Mouse (Mus musculus): ENCODE results near the gene Vps50.
"Not testable (repeated sequence)": the region's sequence is repeated elsewhere in the genome, so short reads cannot be mapped to it uniquely, and the experiment has no call there.

The Vps50 gene

GRCm38 (mm10) chr6:3481705-3482104 lies 16.5 kb upstream of the Vps50 start:
- TF ChIP-seq POU5F1 (IDR thresholded peaks at IDR 0.05; ENCODE audit: borderline replicate concordance, low read length) (no peak), NANOG (IDR thresholded peaks at IDR 0.05; ENCODE audit: borderline replicate concordance, low read length) (no peak), CTCF (conservative IDR thresholded peaks at IDR 0.05; ENCODE audit: low read length) (no peak)
- Histone ChIP-seq H3K27me3 (ENCODE audit: insufficient read depth, low read length) (no peaks in the 10 kb centered on the region), H3K36me3 (ENCODE audit: insufficient read depth, low read length) (no peaks in the 10 kb centered on the region), H3K4me1 (replicated peaks; ENCODE audit: low read depth, low read length) (no peaks in the 10 kb centered on the region), H3K9me3 (ENCODE audit: low read length) (no peaks in the 10 kb centered on the region), H3K4me3 (replicated peaks; ENCODE audit: low read length) (no peak overlapping the region)

- H3K36me3 ChIP-seq (ENCODE audit: insufficient read depth, low read length): no peaks in the 10 kb centered on the region
These were observed 13.0 kb upstream of the Vps50 start for GRCm38 (mm10) chr6:3485133-3485532.

GRCm38 (mm10) chr6:3487355-3487754 lies 10.8 kb upstream of the Vps50 start:
- no peaks in the 10 kb centered on the region for H3K27me3 ChIP-seq (ENCODE audit: insufficient read depth, low read length)
- no peaks in the 10 kb centered on the region for H3K9me3 ChIP-seq (ENCODE audit: low read length)
- H3K4me1 ChIP-seq (replicated peaks; ENCODE audit: low read depth, low read length): no peaks in the 10 kb centered on the region
- no peaks in the 10 kb centered on the region for H3K36me3 ChIP-seq (ENCODE audit: insufficient read depth, low read length)
- TF ChIP-seq POU5F1 (IDR thresholded peaks at IDR 0.05; ENCODE audit: borderline replicate concordance, low read length): no peak
- no peak for TF ChIP-seq NANOG (IDR thresholded peaks at IDR 0.05; ENCODE audit: borderline replicate concordance, low read length)
- TF ChIP-seq CTCF (conservative IDR thresholded peaks at IDR 0.05; ENCODE audit: low read length): no peak
- no peak overlapping the region for H3K4me3 ChIP-seq (replicated peaks; ENCODE audit: low read length)

More at GRCm38 (mm10) chr6:3485133-3485532, 13.0 kb upstream of the Vps50 start:
- Histone ChIP-seq H3K4me3 (replicated peaks; ENCODE audit: low read length) (no peak overlapping the region), H3K4me1 (replicated peaks; ENCODE audit: low read depth, low read length) (no peaks in the 10 kb centered on the region), H3K27me3 (ENCODE audit: insufficient read depth, low read length) (no peaks in the 10 kb centered on the region), H3K9me3 (ENCODE audit: low read length) (no peaks in the 10 kb centered on the region)
- TF ChIP-seq CTCF (conservative IDR thresholded peaks at IDR 0.05; ENCODE audit: low read length) (no peak), NANOG (IDR thresholded peaks at IDR 0.05; ENCODE audit: borderline replicate concordance, low read length) (no peak), POU5F1 (IDR thresholded peaks at IDR 0.05; ENCODE audit: borderline replicate concordance, low read length) (no peak)

GRCm38 (mm10) chr6:3494285-3494684 lies 3.9 kb upstream of the Vps50 start:
- TF ChIP-seq CTCF (conservative IDR thresholded peaks at IDR 0.05; ENCODE audit: low read length) (no peak), POU5F1 (IDR thresholded peaks at IDR 0.05; ENCODE audit: borderline replicate concordance, low read length) (no peak), NANOG (IDR thresholded peaks at IDR 0.05; ENCODE audit: borderline replicate concordance, low read length) (no peak)
- H3K9me3 ChIP-seq (ENCODE audit: low read length): no peaks in the 10 kb centered on the region
- no peaks in the 10 kb centered on the region for H3K36me3 ChIP-seq (ENCODE audit: insufficient read depth, low read length)
- no peak overlapping the region for H3K4me3 ChIP-seq (replicated peaks; ENCODE audit: low read length)
- H3K4me1 ChIP-seq (replicated peaks; ENCODE audit: low read depth, low read length): peaks cover 10% of the 10 kb centered on the region
- no peaks in the 10 kb centered on the region for H3K27me3 ChIP-seq (ENCODE audit: insufficient read depth, low read length)

GRCm38 (mm10) chr6:3496210-3496609 lies 2.0 kb upstream of the Vps50 start:
- Histone ChIP-seq H3K36me3 (ENCODE audit: insufficient read depth, low read length) (no peaks in the 10 kb centered on the region), H3K9me3 (ENCODE audit: low read length) (no peaks in the 10 kb centered on the region), H3K4me1 (replicated peaks; ENCODE audit: low read depth, low read length) (peaks cover 22% of the 10 kb centered on the region), H3K27me3 (ENCODE audit: insufficient read depth, low read length) (no peaks in the 10 kb centered on the region), H3K4me3 (replicated peaks; ENCODE audit: low read length) (no peak overlapping the region)
- TF ChIP-seq POU5F1 (IDR thresholded peaks at IDR 0.05; ENCODE audit: borderline replicate concordance, low read length) (no peak), CTCF (conservative IDR thresholded peaks at IDR 0.05; ENCODE audit: low read length) (peak; percentile 71), NANOG (IDR thresholded peaks at IDR 0.05; ENCODE audit: borderline replicate concordance, low read length) (no peak)

- Histone ChIP-seq H3K4me3 (replicated peaks; ENCODE audit: low read length) (no peak overlapping the region), H3K4me1 (replicated peaks; ENCODE audit: low read depth, low read length) (peaks cover 22% of the 10 kb centered on the region), H3K36me3 (ENCODE audit: insufficient read depth, low read length) (peaks cover 2% of the 10 kb centered on the region), H3K9me3 (ENCODE audit: low read length) (no peaks in the 10 kb centered on the region), H3K27me3 (ENCODE audit: insufficient read depth, low read length) (no peaks in the 10 kb centered on the region)
- TF ChIP-seq CTCF (conservative IDR thresholded peaks at IDR 0.05; ENCODE audit: low read length) (no peak), POU5F1 (IDR thresholded peaks at IDR 0.05; ENCODE audit: borderline replicate concordance, low read length) (no peak), NANOG (IDR thresholded peaks at IDR 0.05; ENCODE audit: borderline replicate concordance, low read length) (no peak)
These were observed 2.1 kb downstream of the Vps50 start for GRCm38 (mm10) chr6:3500286-3500685.

- peaks cover 18% of the 10 kb centered on the region for H3K36me3 ChIP-seq (ENCODE audit: insufficient read depth, low read length)
- no peak overlapping the region for H3K4me3 ChIP-seq (replicated peaks; ENCODE audit: low read length)
- H3K4me1 ChIP-seq (replicated peaks; ENCODE audit: low read depth, low read length): peaks cover 3% of the 10 kb centered on the region; the same call in 1 of the 2 replicates
- H3K27me3 ChIP-seq (ENCODE audit: insufficient read depth, low read length): no peaks in the 10 kb centered on the region
- TF ChIP-seq NANOG (IDR thresholded peaks at IDR 0.05; ENCODE audit: borderline replicate concordance, low read length) (no peak), CTCF (conservative IDR thresholded peaks at IDR 0.05; ENCODE audit: low read length) (no peak), POU5F1 (IDR thresholded peaks at IDR 0.05; ENCODE audit: borderline replicate concordance, low read length) (no peak)
- no peaks in the 10 kb centered on the region for H3K9me3 ChIP-seq (ENCODE audit: low read length)
These were observed 7.1 kb downstream of the Vps50 start for GRCm38 (mm10) chr6:3505289-3505688.

- Histone ChIP-seq H3K4me1 (replicated peaks; ENCODE audit: low read depth, low read length) (peaks cover 12% of the 10 kb centered on the region), H3K27me3 (ENCODE audit: insufficient read depth, low read length) (no peaks in the 10 kb centered on the region), H3K36me3 (ENCODE audit: insufficient read depth, low read length) (peaks cover 18% of the 10 kb centered on the region), H3K4me3 (replicated peaks; ENCODE audit: low read length) (no peak overlapping the region), H3K9me3 (ENCODE audit: low read length) (no peaks in the 10 kb centered on the region)
- no peak for TF ChIP-seq CTCF (conservative IDR thresholded peaks at IDR 0.05; ENCODE audit: low read length)
- no peak for TF ChIP-seq POU5F1 (IDR thresholded peaks at IDR 0.05; ENCODE audit: borderline replicate concordance, low read length)
- TF ChIP-seq NANOG (IDR thresholded peaks at IDR 0.05; ENCODE audit: borderline replicate concordance, low read length): no peak
These were observed 8.9 kb downstream of the Vps50 start for GRCm38 (mm10) chr6:3507078-3507477.

- not testable (repeated sequence) for H3K4me3 ChIP-seq (replicated peaks; ENCODE audit: low read length); H3K9me3 ChIP-seq (ENCODE audit: low read length); H3K27me3 ChIP-seq (ENCODE audit: insufficient read depth, low read length)
- Histone ChIP-seq H3K4me1 (replicated peaks; ENCODE audit: low read depth, low read length) (peaks cover 20% of the 10 kb centered on the region), H3K36me3 (ENCODE audit: insufficient read depth, low read length) (peaks cover 18% of the 10 kb centered on the region)
These were observed 10.0 kb downstream of the Vps50 start for GRCm38 (mm10) chr6:3508151-3508550.
